Mouse (Mus musculus) G1E (cell line): ENCODE measurements around the gene Gpr84. TPM values are rescaled to one million over a fixed set of nuclear protein-coding genes. Genes with fewer than 3 reads are reported as not detected.

ENCODE experiments used
- ATAC-seq: 2 replicates; pipeline ENCODE4 v1.8.0; 2016; ENCODE audit warnings: mild to moderate bottlenecking; ENCODE audit not compliant: insufficient number of reproducible peaks, poor library complexity, low FRiP score, severe bottlenecking; ENCODE audit errors: extremely low read depth
- DNase-seq: peaks from one replicate; pipeline ENCODE4 v3.0.0; 2012; ENCODE audit warnings: low spot score
- H3K27me3 ChIP-seq: 2 replicates; pipeline ENCODE4 v1.6.1; 2012; ENCODE audit warnings: mild to moderate bottlenecking, low read length, inconsistent platforms; ENCODE audit not compliant: insufficient read depth
- H3K36me3 ChIP-seq: replicated peaks from 2 replicates; pipeline ENCODE3; 2012; ENCODE audit warnings: mild to moderate bottlenecking, inconsistent platforms
- H3K4me1 ChIP-seq: 2 replicates; pipeline ENCODE4 v1.6.1; 2012; ENCODE audit warnings: low read depth, low read length, inconsistent platforms, mixed read lengths; ENCODE audit not compliant: insufficient read depth
- H3K4me3 ChIP-seq: 2 replicates; pipeline ENCODE4 v1.5.1; 2012; ENCODE audit warnings: low read depth, mild to moderate bottlenecking, inconsistent platforms, low read length, moderate library complexity, mixed read lengths
- H3K9me3 ChIP-seq: replicated peaks from 2 replicates; pipeline ENCODE4 v1.6.1; 2012; ENCODE audit warnings: inconsistent platforms
- CTCF ChIP-seq: IDR thresholded peaks from 2 replicates; pipeline ENCODE4 v1.5.1; 2012; ENCODE audit warnings: low read depth, low read length, inconsistent platforms, mixed read lengths
- GATA1 ChIP-seq: IDR thresholded peaks from 2 replicates; pipeline ENCODE4 v1.6.1; 2012; ENCODE audit warnings: borderline replicate concordance, low read length, inconsistent platforms, mixed read lengths
- GATA2 ChIP-seq: IDR thresholded peaks from 2 replicates; pipeline ENCODE4 v1.6.1; 2012; ENCODE audit warnings: low read depth, low read length, inconsistent platforms, borderline replicate concordance
- POLR2AphosphoS5 ChIP-seq: IDR thresholded peaks from 2 replicates; pipeline ENCODE4 v1.6.1; 2012; ENCODE audit warnings: low read depth, low read length, inconsistent platforms; ENCODE audit not compliant: insufficient replicate concordance
- TAL1 ChIP-seq: conservative IDR thresholded peaks from 2 replicates; pipeline ENCODE4 v1.6.1; 2012; ENCODE audit warnings: low read depth, low read length, inconsistent platforms, mixed read lengths
- polyA plus RNA-seq: library from polyadenylated mRNA; stranded (reverse); fragments of >175 nt; gene quantifications from 2 replicates; pipeline ENCODE4 v1.2.3, GENCODE M21; 2012
- total RNA-seq, 2 experiments: library from RNA; stranded (forward) in 1 of 2; stranded (reverse) in 1 of 2; fragments of 200-1000 nt in 1 of 2; fragments of >200 nt in 1 of 2; fragmentation: Nextera tagmentation in 1 of 2; gene quantifications; 2 replicates each; pipeline ENCODE4 v1.2.3; 2014 to 2017

Gene Gpr84
- total and polyA plus RNA-seq, 3 experiments: not detected

DNA sequence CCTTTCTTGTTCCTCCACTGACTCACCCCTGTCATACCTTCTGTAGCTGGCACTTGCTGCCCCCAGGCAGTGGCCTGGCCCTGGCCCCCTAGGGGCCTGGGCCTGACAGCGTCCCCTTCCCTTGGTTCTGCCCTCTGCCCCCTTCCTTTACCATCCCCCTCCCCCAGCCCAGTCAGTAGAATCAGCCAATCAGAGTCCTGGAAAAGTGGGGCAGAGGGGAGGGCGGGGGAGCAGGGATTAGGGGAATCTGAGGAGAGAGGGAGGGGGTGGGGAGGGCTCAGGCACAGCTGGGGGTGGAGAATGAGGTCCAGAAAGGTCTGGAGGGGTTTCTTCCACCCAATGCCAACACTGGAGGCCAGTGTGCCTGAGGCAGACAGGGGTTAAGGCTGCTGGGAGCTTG, 23.8 kb upstream of the Gpr84 start:
- H3K4me3 ChIP-seq: no peak overlapping the region; the same call in 1 of the 2 replicates
- DNase-seq (no peak), ATAC-seq (no peak)
- H3K27me3 ChIP-seq: no peaks in the 10 kb centered on the region
- H3K4me1 ChIP-seq: peaks cover 72% of the 10 kb centered on the region
- H3K9me3 ChIP-seq: no peaks in the 10 kb centered on the region
- TF ChIP-seq GATA2 (no peak), CTCF (no peak), TAL1 (no peak), POLR2AphosphoS5 (no peak), GATA1 (no peak)
- H3K36me3 ChIP-seq: peaks cover 92% of the 10 kb centered on the region

DNA sequence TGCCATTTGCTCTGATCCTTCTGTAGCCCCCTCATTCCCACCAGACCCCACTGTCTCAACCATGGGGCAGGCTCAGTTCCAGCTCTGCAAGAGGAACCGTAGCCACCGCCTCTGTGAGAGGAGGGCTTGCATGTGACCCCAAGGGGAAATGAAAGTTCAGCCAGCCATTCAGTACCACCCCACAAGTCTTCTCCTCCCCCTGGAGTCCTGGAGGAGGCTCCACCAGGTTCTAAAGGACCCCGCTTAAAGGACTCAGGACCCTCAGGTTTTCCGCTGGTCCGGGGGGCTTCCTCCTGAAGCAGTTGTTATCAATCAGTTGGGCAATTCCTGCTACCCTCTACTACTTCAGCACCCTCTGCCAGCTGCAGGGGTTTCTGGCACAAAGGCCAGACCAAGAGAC, 23.3 kb upstream of the Gpr84 start:
- Histone ChIP-seq H3K36me3 (peaks cover 93% of the 10 kb centered on the region), H3K9me3 (no peaks in the 10 kb centered on the region), H3K27me3 (no peaks in the 10 kb centered on the region), H3K4me1 (peaks cover 71% of the 10 kb centered on the region), H3K4me3 (no peak overlapping the region; the same call in 1 of the 2 replicates)
- DNase-seq: no peak
- TF ChIP-seq POLR2AphosphoS5 (no peak), GATA1 (no peak), CTCF (no peak), GATA2 (no peak), TAL1 (no peak)
- no peak for ATAC-seq

DNA sequence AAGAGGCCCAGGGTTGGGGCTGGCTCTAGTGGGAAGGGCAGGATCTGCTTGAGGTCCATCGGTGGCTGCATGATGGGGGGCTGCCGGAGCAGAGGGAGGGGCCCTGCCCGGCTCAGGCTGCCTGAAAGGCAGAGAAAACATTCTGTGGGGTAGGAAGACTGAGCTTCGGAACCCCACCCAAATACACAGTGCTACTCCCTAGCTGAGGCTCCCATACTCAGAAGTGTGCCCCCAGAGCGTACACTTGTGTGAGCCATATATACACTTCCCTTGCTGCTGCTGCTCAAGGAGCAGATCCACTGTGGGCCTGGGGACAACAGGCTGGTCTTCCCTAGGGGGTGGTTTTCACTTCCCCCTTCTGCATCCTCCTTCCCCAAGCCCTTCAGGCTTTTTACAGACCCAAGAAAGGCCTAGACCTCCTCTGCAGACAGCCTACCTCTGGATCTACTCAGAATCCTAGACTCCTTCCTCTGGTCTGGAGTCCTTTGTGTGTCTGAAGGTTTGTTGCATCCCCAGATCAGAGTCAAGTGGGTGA, 22.7 kb upstream of the Gpr84 start:
- DNase-seq (no peak), ATAC-seq (no peak)
- TF ChIP-seq GATA1 (no peak), GATA2 (no peak), TAL1 (no peak), POLR2AphosphoS5 (no peak), CTCF (no peak)
- H3K4me1 ChIP-seq: peaks cover 67% of the 10 kb centered on the region
- peaks cover 93% of the 10 kb centered on the region for H3K36me3 ChIP-seq
- no peaks in the 10 kb centered on the region for H3K27me3 ChIP-seq
- peak overlapping the region; percentile 5; the same call in 1 of the 2 replicates for H3K4me3 ChIP-seq
- H3K9me3 ChIP-seq: no peaks in the 10 kb centered on the region

DNA sequence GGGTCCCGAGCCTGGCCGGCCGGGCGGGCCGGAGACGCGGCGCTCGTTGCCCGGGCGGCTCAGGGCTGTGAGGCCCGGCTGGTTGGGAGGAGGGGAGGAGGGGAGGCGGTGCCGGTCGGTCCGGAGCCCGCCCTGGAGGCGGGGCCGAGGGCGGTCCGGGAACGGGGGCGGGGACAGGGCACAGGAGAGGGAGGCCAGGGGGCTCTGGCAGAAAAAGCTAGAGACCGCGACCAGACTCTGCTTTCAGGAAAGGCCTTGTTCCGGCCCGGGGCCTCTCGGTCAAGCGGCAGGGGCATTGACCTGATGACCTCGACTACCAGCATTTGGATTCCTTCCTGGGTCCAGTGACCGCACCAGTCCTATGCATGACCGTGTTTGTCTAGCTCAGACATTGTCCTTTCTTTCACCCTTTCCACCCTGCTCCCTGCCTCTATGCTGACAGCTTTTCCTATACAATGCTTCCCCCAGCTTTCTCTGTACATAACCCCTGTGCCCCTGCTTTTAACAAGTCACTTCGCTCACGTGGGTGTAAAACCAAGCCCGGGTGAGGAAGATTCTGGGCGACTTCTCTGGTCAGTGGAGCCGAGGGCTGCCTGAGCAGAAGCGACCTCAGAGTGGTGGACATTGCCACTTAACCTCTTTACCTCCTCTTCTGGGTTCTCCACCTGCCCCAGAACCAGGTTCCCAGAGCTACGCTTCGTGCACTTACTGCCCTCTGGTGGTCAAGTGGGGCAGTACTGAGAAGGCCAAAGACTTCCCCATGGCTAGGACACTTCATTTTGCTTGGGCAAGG, 13.2 kb upstream of the Gpr84 start:
- Histone ChIP-seq H3K4me3 (peak overlapping the region; percentile 71), H3K36me3 (peaks cover 94% of the 10 kb centered on the region), H3K27me3 (no peaks in the 10 kb centered on the region), H3K9me3 (no peaks in the 10 kb centered on the region), H3K4me1 (peaks cover 58% of the 10 kb centered on the region)
- TF ChIP-seq GATA1: no peak
- no peak for TF ChIP-seq TAL1
- no peak for TF ChIP-seq POLR2AphosphoS5
- peak; percentile 97 for TF ChIP-seq CTCF
- DNase-seq (peak; percentile 89), ATAC-seq (peak; percentile 87)

DNA sequence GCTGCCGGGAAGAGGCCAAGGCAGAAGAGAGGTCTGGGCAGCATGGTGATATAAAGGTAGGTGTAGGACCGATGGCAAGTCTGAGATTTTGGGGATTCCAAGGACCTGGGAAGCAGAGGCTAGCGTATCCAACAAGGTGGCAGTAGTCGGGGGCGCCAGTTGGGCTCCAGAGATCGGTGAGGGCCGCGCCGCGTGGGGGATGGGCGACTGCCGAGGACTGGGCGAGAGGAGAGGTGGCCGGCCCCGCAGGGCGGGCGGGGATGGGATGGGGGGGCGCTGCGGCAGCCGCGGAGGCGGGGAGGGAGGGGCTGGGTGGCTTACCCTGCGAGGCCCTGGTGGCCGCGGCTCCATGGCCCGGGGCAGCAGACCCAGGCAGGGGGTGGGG, 12.7 kb upstream of the Gpr84 start:
- no peak for DNase-seq
- no peaks in the 10 kb centered on the region for H3K27me3 ChIP-seq
- no peaks in the 10 kb centered on the region for H3K9me3 ChIP-seq
- no peak for TF ChIP-seq TAL1
- no peak for TF ChIP-seq POLR2AphosphoS5
- TF ChIP-seq GATA1: no peak
- TF ChIP-seq GATA2: no peak
- TF ChIP-seq CTCF: no peak
- H3K36me3 ChIP-seq: peaks cover 94% of the 10 kb centered on the region
- H3K4me1 ChIP-seq: peaks cover 62% of the 10 kb centered on the region
- no peak for ATAC-seq
- peak overlapping the region; percentile 71 for H3K4me3 ChIP-seq

DNA sequence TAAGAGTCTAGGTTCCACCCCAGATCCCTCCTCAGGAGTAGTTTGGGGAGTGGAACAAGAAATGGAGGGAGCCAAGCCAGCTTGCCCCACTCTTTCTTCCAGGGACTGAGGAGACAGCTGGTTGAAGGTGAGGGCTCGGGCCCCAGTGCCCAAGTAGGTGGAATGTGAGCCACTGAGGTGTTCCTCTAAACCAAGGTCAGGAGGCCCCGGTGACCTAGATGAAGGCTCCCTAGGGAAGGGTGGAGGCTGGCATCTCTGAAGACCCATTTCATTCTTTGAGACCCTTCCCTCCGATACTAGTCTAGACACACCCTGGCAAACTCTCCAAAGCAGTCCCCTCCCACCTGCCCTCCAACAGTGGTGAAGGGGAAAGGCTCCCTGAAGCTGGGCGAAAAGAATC, 12.0 kb upstream of the Gpr84 start:
- DNase-seq: no peak
- H3K4me1 ChIP-seq: peaks cover 68% of the 10 kb centered on the region
- H3K9me3 ChIP-seq: no peaks in the 10 kb centered on the region
- TF ChIP-seq TAL1: no peak
- no peak for TF ChIP-seq GATA1
- no peak for TF ChIP-seq CTCF
- TF ChIP-seq GATA2: no peak
- no peak for TF ChIP-seq POLR2AphosphoS5
- H3K36me3 ChIP-seq: peaks cover 94% of the 10 kb centered on the region
- no peak for ATAC-seq
- H3K27me3 ChIP-seq: no peaks in the 10 kb centered on the region
- H3K4me3 ChIP-seq: peak overlapping the region; percentile 71; the same call in 1 of the 2 replicates
